Mouse (Mus musculus): Measurements from ENCODE around the gene Olfr652. TPM values are rescaled to one million over a fixed set of nuclear protein-coding genes. Genes with fewer than 3 reads are reported as not detected.

The Olfr652 gene
- polyA plus RNA-seq, 1 experiment from 2014 or later, result 0.03 TPM

Other genes starting within 250 kb of the Olfr652 start
- 1.1 and 1.2 TPM in 2 replicates for gene Trim12a, start 245.4 kb upstream of the Olfr652 start, polyA plus RNA-seq (2015; fragmentation: Nextera tagmentation; extraction: Ambion mirVana)
- gene Trim34b, start 231.4 kb upstream of the Olfr652 start, polyA plus RNA-seq (2015; fragmentation: Nextera tagmentation; extraction: Ambion mirVana), result not detected in 2 replicates
- 0.71 and 0.77 TPM in 2 replicates for gene Trim12c, start 207.5 kb upstream of the Olfr652 start, polyA plus RNA-seq (2015; fragmentation: Nextera tagmentation; extraction: Ambion mirVana)
- not detected in 2 replicates for gene Trim30b, start 191.0 kb upstream of the Olfr652 start, polyA plus RNA-seq (2015; fragmentation: Nextera tagmentation; extraction: Ambion mirVana)
- not detected in 2 replicates for gene Trim30c, start 160.1 kb upstream of the Olfr652 start, polyA plus RNA-seq (2015; fragmentation: Nextera tagmentation; extraction: Ambion mirVana)
- 0.45 and 0.78 TPM in 2 replicates for gene Trim30a, start 95.7 kb upstream of the Olfr652 start, polyA plus RNA-seq (2015; fragmentation: Nextera tagmentation; extraction: Ambion mirVana)
- 0.09 TPM in 1 of 2 replicates, not detected in the other for gene Trim30d, start 53.1 kb upstream of the Olfr652 start, polyA plus RNA-seq (2015; fragmentation: Nextera tagmentation; extraction: Ambion mirVana)
- not detected in 2 replicates for gene Olfr651, start 10.8 kb upstream of the Olfr652 start, polyA plus RNA-seq (2015; fragmentation: Nextera tagmentation; extraction: Ambion mirVana)
- gene Olfr653, start 16.4 kb downstream of the Olfr652 start, polyA plus RNA-seq (2015; fragmentation: Nextera tagmentation; extraction: Ambion mirVana), result not detected in 2 replicates
- not detected in 2 replicates for gene Olfr654, start 26.1 kb downstream of the Olfr652 start, polyA plus RNA-seq (2015; fragmentation: Nextera tagmentation; extraction: Ambion mirVana)
- gene Olfr655, start 40.9 kb downstream of the Olfr652 start, polyA plus RNA-seq (2015; fragmentation: Nextera tagmentation; extraction: Ambion mirVana), result not detected in 2 replicates
- gene Olfr656, start 53.1 kb downstream of the Olfr652 start, polyA plus RNA-seq (2015; fragmentation: Nextera tagmentation; extraction: Ambion mirVana), result not detected in 2 replicates
- not detected in 2 replicates for gene Olfr657, start 63.9 kb downstream of the Olfr652 start, polyA plus RNA-seq (2015; fragmentation: Nextera tagmentation; extraction: Ambion mirVana)
- gene Olfr658, start 86.4 kb downstream of the Olfr652 start, polyA plus RNA-seq (2015; fragmentation: Nextera tagmentation; extraction: Ambion mirVana), result 0.06 and 0.10 TPM in 2 replicates
- gene Olfr659, start 105.9 kb downstream of the Olfr652 start, polyA plus RNA-seq (2015; fragmentation: Nextera tagmentation; extraction: Ambion mirVana), result not detected in 2 replicates
- gene Olfr661, start 125.6 kb downstream of the Olfr652 start, polyA plus RNA-seq (2015; fragmentation: Nextera tagmentation; extraction: Ambion mirVana), result not detected in 2 replicates
- not detected in 2 replicates for gene Usp17le, start 216.6 kb downstream of the Olfr652 start, polyA plus RNA-seq (2015; fragmentation: Nextera tagmentation; extraction: Ambion mirVana)

Data from forebrain, embryonic 13.5 days (tissue).